Mouse (Mus musculus): Measurements from ENCODE around the gene 4930562C15Rik. TPM values are rescaled to one million over a fixed set of nuclear protein-coding genes. Genes with fewer than 3 reads are reported as not detected.

4930562C15Rik gene
- total RNA-seq, 2 experiments from 2014 or later, result not detected

GRCm38 (mm10) chr16:4912907-4913782, 77.9 kb downstream of the 4930562C15Rik start:
- DNase-seq (ENCODE audit: low spot score in 2 of 2), result no peak

GRCm38 (mm10) chr16:4913783-4914735, 78.8 kb downstream of the 4930562C15Rik start:
- peak; percentile 62 to 82 for DNase-seq (ENCODE audit: low spot score in 2 of 2)

- no peak for DNase-seq (ENCODE audit: low spot score in 2 of 2)
These were observed 80.7 kb downstream of the 4930562C15Rik start for GRCm38 (mm10) chr16:4915931-4916330.

GRCm38 (mm10) chr16:4916608-4917007, 81.4 kb downstream of the 4930562C15Rik start:
- no peak for DNase-seq (ENCODE audit: low spot score in 2 of 2)

Other genes starting within 250 kb of the 4930562C15Rik start
- gene Glis2, start 240.7 kb upstream of the 4930562C15Rik start, total RNA-seq (2021), result 10 to 100 TPM; 41.4 to 45.9 TPM
- gene Pam16, start 210.4 kb upstream of the 4930562C15Rik start, total RNA-seq (2021), result 10 to 100 TPM; 77.1 TPM
- gene Vasn, start 195.5 kb upstream of the 4930562C15Rik start, total RNA-seq (2021), result 10 to 100 TPM; 11.7 to 15.1 TPM
- gene Dnaja3, start 195.4 kb upstream of the 4930562C15Rik start, total RNA-seq (2021), result 10 to 100 TPM; 61.8 to 62.1 TPM
- gene Coro7, start 155.6 kb upstream of the 4930562C15Rik start, total RNA-seq (2021), result 10 to 100 TPM; 27.3 to 28.5 TPM
- 10 to 100 TPM; 14.0 to 15.1 TPM for gene Nmral1, start 116.1 kb upstream of the 4930562C15Rik start, total RNA-seq (2021)
- gene Hmox2, start 109.1 kb upstream of the 4930562C15Rik start, total RNA-seq (2021), result 10 to 100 TPM; 54.3 to 56.2 TPM
- 100 to 1,000 TPM; 107 to 114 TPM for gene Cdip1, start 45.1 kb upstream of the 4930562C15Rik start, total RNA-seq (2021)
- 10 to 100 TPM; 32.3 to 32.8 TPM for gene Ubald1, start 44.9 kb downstream of the 4930562C15Rik start, total RNA-seq (2021)
- 10 to 100 TPM; 87.3 to 91.8 TPM for gene Mgrn1, start 50.8 kb downstream of the 4930562C15Rik start, total RNA-seq (2021)
- 10 to 100 TPM; 51.5 to 57.6 TPM for gene Nudt16l1, start 103.3 kb downstream of the 4930562C15Rik start, total RNA-seq (2021)
- gene Anks3, start 128.8 kb downstream of the 4930562C15Rik start, total RNA-seq (2021), result 10 to 100 TPM; 25.9 to 27.9 TPM
- gene Sept12, start 162.4 kb downstream of the 4930562C15Rik start, total RNA-seq (2021), result not detected
- gene Smim22, start 171.9 kb downstream of the 4930562C15Rik start, total RNA-seq (2021), result not detected
- gene Rogdi, start 178.1 kb downstream of the 4930562C15Rik start, total RNA-seq (2021), result 10 to 100 TPM; 15.8 to 19.1 TPM
- gene Glyr1, start 214.4 kb downstream of the 4930562C15Rik start, total RNA-seq (2021), result 10 to 100 TPM; 57.2 to 65.9 TPM
- gene Ubn1, start 214.6 kb downstream of the 4930562C15Rik start, total RNA-seq (2021), result 10 to 100 TPM; 39.5 to 42.2 TPM